Mouse (Mus musculus) spleen, adult 2 months (tissue): ENCODE data around the gene Zbtb34.

ENCODE experiments used
- CTCF ChIP-seq: fragments of 200-500 bp; IDR thresholded peaks from 2 replicates; pipeline ENCODE4 v1.5.1; 2011; ENCODE audit warnings: mild to moderate bottlenecking, inconsistent platforms; ENCODE audit not compliant: insufficient read depth, insufficient read length, insufficient replicate concordance; ENCODE audit errors: extremely low read depth
- POLR2A ChIP-seq: fragments of 200-500 bp; IDR thresholded peaks from 2 replicates; pipeline ENCODE4 v1.6.1; 2011; ENCODE audit warnings: low read depth, low read length, inconsistent platforms

DNA sequence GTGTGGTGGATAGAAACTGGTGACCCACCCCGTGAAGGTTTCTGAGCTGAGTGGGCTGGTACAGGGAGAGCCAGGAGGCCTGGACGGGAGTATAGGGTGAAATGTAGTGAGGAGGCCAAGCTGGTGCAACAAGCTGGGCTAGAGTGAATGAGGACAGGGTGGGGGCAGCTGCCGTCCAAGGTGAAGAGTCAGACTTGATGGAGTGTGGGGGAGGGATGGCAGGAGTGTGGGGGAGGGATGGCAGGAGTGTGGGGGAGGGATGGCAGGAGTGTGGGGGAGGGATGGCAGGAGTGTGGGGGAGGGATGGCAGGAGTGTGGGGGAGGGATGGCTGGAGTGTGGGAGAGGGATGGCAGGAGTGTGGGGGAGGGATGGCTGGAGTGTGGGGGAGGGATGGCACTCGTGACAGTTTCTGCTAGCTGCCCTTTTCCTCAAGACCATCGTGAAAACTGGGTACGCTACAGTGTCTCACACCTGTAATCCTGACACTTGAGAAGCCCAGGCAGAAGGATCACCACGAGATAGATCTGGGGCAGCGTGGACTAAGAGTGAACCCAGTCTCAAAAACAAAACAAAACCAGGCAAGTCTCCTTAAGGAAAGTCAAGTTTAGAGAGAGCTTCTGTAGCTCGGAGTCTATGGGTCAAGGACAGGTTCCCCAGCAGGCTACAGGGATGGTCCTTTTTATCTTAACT is 9.0 kb upstream of the Zbtb34 start:
- TF ChIP-seq CTCF (no peak), POLR2A (no peak)
